Mouse (Mus musculus): ENCODE data around the gene Adgrb3. TPM values are rescaled to one million over a fixed set of nuclear protein-coding genes. Genes with fewer than 3 reads are reported as not detected.
"Not testable (repeated sequence)": the region's sequence is repeated elsewhere in the genome, so short reads cannot be mapped to it uniquely, and the experiment has no call there.

Gene Adgrb3
- polyA plus RNA-seq, 1 experiment: not detected

GRCm38 (mm10) chr1:25682118-25682517 is 147.4 kb downstream of the Adgrb3 start:
- DNase-seq: no peak
- no peaks in the 10 kb centered on the region for H3K4me1 ChIP-seq (ENCODE audit: control insufficient read depth, insufficient read depth, low read length)
- no peak overlapping the region for H3K4me3 ChIP-seq (replicated peaks; ENCODE audit: extremely low read depth, low read depth, low read length)
- WGBS: 51% methylated on average over 3 of the region's 3 CpGs
- TF ChIP-seq CTCF (IDR thresholded peaks at IDR 0.05; ENCODE audit: insufficient read depth, low read length) (no peak), POLR2A (IDR thresholded peaks at IDR 0.05; ENCODE audit: borderline replicate concordance, extremely low read depth, low read depth, low read length) (no peak)

GRCm38 (mm10) chr1:25679656-25680055 is 149.9 kb downstream of the Adgrb3 start:
- WGBS: 48% methylated on average over 2 of the region's 2 CpGs
- TF ChIP-seq CTCF (IDR thresholded peaks at IDR 0.05; ENCODE audit: insufficient read depth, low read length): no peak
- H3K4me1 ChIP-seq (ENCODE audit: control insufficient read depth, insufficient read depth, low read length): no peaks in the 10 kb centered on the region
- no peak for DNase-seq
- H3K4me3 ChIP-seq (replicated peaks; ENCODE audit: extremely low read depth, low read depth, low read length): no peak overlapping the region

- DNase-seq: no peak
- H3K4me3 ChIP-seq (replicated peaks; ENCODE audit: extremely low read depth, low read depth, low read length): no peak overlapping the region
- no peaks in the 10 kb centered on the region for H3K4me1 ChIP-seq (ENCODE audit: control insufficient read depth, insufficient read depth, low read length)
- 82% methylated on average over 1 of the region's 1 CpGs for WGBS
- TF ChIP-seq CTCF (IDR thresholded peaks at IDR 0.05; ENCODE audit: insufficient read depth, low read length) (no peak), POLR2A (IDR thresholded peaks at IDR 0.05; ENCODE audit: borderline replicate concordance, extremely low read depth, low read depth, low read length) (no peak)
Observed at GRCm38 (mm10) chr1:25652717-25653116, 176.8 kb downstream of the Adgrb3 start.

GRCm38 (mm10) chr1:25644256-25644655 is 185.3 kb downstream of the Adgrb3 start:
- no peak overlapping the region for H3K4me3 ChIP-seq (replicated peaks; ENCODE audit: extremely low read depth, low read depth, low read length)
- no peak for DNase-seq
- TF ChIP-seq POLR2A (IDR thresholded peaks at IDR 0.05; ENCODE audit: borderline replicate concordance, extremely low read depth, low read depth, low read length) (no peak), CTCF (IDR thresholded peaks at IDR 0.05; ENCODE audit: insufficient read depth, low read length) (no peak)
- WGBS: 83% methylated on average over 5 of the region's 5 CpGs
- no peaks in the 10 kb centered on the region for H3K4me1 ChIP-seq (ENCODE audit: control insufficient read depth, insufficient read depth, low read length)

- no peak for DNase-seq
- Histone ChIP-seq H3K4me1 (ENCODE audit: control insufficient read depth, insufficient read depth, low read length) (no peaks in the 10 kb centered on the region), H3K4me3 (replicated peaks; ENCODE audit: extremely low read depth, low read depth, low read length) (no peak overlapping the region)
- TF ChIP-seq CTCF (IDR thresholded peaks at IDR 0.05; ENCODE audit: insufficient read depth, low read length) (no peak), POLR2A (IDR thresholded peaks at IDR 0.05; ENCODE audit: borderline replicate concordance, extremely low read depth, low read depth, low read length) (no peak)
- 60% methylated on average over 4 of the region's 4 CpGs for WGBS
Observed at GRCm38 (mm10) chr1:25621458-25621857, 208.0 kb downstream of the Adgrb3 start.

- Histone ChIP-seq H3K4me1 (ENCODE audit: control insufficient read depth, insufficient read depth, low read length) (no peaks in the 10 kb centered on the region), H3K4me3 (replicated peaks; ENCODE audit: extremely low read depth, low read depth, low read length) (no peak overlapping the region)
- no peak for DNase-seq
- TF ChIP-seq CTCF (IDR thresholded peaks at IDR 0.05; ENCODE audit: insufficient read depth, low read length) (no peak), POLR2A (IDR thresholded peaks at IDR 0.05; ENCODE audit: borderline replicate concordance, extremely low read depth, low read depth, low read length) (no peak)
Observed at GRCm38 (mm10) chr1:25616954-25617353, 212.6 kb downstream of the Adgrb3 start.

- not testable (repeated sequence) for H3K4me1 ChIP-seq (ENCODE audit: control insufficient read depth, insufficient read depth, low read length); H3K4me3 ChIP-seq (replicated peaks; ENCODE audit: extremely low read depth, low read depth, low read length); DNase-seq
Observed at GRCm38 (mm10) chr1:25610776-25611175, 218.7 kb downstream of the Adgrb3 start.

GRCm38 (mm10) chr1:25598941-25599340 is 230.6 kb downstream of the Adgrb3 start:
- no peak for DNase-seq
- Histone ChIP-seq H3K4me1 (ENCODE audit: control insufficient read depth, insufficient read depth, low read length) (no peaks in the 10 kb centered on the region), H3K4me3 (replicated peaks; ENCODE audit: extremely low read depth, low read depth, low read length) (no peak overlapping the region)
- 70% methylated on average over 5 of the region's 5 CpGs for WGBS
- TF ChIP-seq CTCF (IDR thresholded peaks at IDR 0.05; ENCODE audit: insufficient read depth, low read length): no peak
- TF ChIP-seq POLR2A (IDR thresholded peaks at IDR 0.05; ENCODE audit: borderline replicate concordance, extremely low read depth, low read depth, low read length): no peak

- 48% methylated on average over 2 of the region's 2 CpGs for WGBS
- no peaks in the 10 kb centered on the region for H3K4me1 ChIP-seq (ENCODE audit: control insufficient read depth, insufficient read depth, low read length)
- H3K4me3 ChIP-seq (replicated peaks; ENCODE audit: extremely low read depth, low read depth, low read length): no peak overlapping the region
- no peak for TF ChIP-seq POLR2A (IDR thresholded peaks at IDR 0.05; ENCODE audit: borderline replicate concordance, extremely low read depth, low read depth, low read length)
- TF ChIP-seq CTCF (IDR thresholded peaks at IDR 0.05; ENCODE audit: insufficient read depth, low read length): no peak
- no peak for DNase-seq
Observed at GRCm38 (mm10) chr1:25588568-25589118, 240.9 kb downstream of the Adgrb3 start.

GRCm38 (mm10) chr1:25581698-25582097 is 247.8 kb downstream of the Adgrb3 start:
- no peak for TF ChIP-seq POLR2A (IDR thresholded peaks at IDR 0.05; ENCODE audit: borderline replicate concordance, extremely low read depth, low read depth, low read length)
- TF ChIP-seq CTCF (IDR thresholded peaks at IDR 0.05; ENCODE audit: insufficient read depth, low read length): no peak
- WGBS: 28% methylated on average over 1 of the region's 1 CpGs
- H3K4me3 ChIP-seq (replicated peaks; ENCODE audit: extremely low read depth, low read depth, low read length): no peak overlapping the region
- H3K4me1 ChIP-seq (ENCODE audit: control insufficient read depth, insufficient read depth, low read length): no peaks in the 10 kb centered on the region; the same call in 1 of the 2 replicates
- DNase-seq: no peak

GRCm38 (mm10) chr1:25577836-25578235 is 251.7 kb downstream of the Adgrb3 start:
- 60% methylated on average over 4 of the region's 4 CpGs for whole genome bisulfite sequencing
- no peak for DNase-seq
- TF ChIP-seq CTCF (IDR thresholded peaks at IDR 0.05; ENCODE audit: insufficient read depth, low read length): no peak
- no peak for TF ChIP-seq POLR2A (IDR thresholded peaks at IDR 0.05; ENCODE audit: borderline replicate concordance, extremely low read depth, low read depth, low read length)
- no peaks in the 10 kb centered on the region; the same call in 1 of the 2 replicates for H3K4me1 ChIP-seq (ENCODE audit: control insufficient read depth, insufficient read depth, low read length)
- H3K4me3 ChIP-seq (replicated peaks; ENCODE audit: extremely low read depth, low read depth, low read length): no peak overlapping the region

Data from lung, adult 2 months (tissue).